Mouse (Mus musculus): Measurements from ENCODE around the gene Clasrp.
"Not testable (repeated sequence)": the region's sequence is repeated elsewhere in the genome, so short reads cannot be mapped to it uniquely, and the experiment has no call there.

Gene Clasrp

GRCm38 (mm10) chr7:19609641-19610332 lies 5.5 kb upstream of the Clasrp start:
- DNase-seq (ENCODE audit: low spot score), result no peak

- no peak for DNase-seq (ENCODE audit: low spot score)
Observed at GRCm38 (mm10) chr7:19607291-19607690, 3.0 kb upstream of the Clasrp start.

GRCm38 (mm10) chr7:19604606-19605214 lies 424 bp upstream of the Clasrp start:
- DNase-seq (ENCODE audit: low spot score), result not testable (repeated sequence)

GRCm38 (mm10) chr7:19603055-19603454 lies 1.2 kb downstream of the Clasrp start:
- DNase-seq (ENCODE audit: low spot score), result no peak

GRCm38 (mm10) chr7:19600562-19600961 lies 3.7 kb downstream of the Clasrp start:
- peak; percentile 6 for DNase-seq (ENCODE audit: low spot score)

GRCm38 (mm10) chr7:19593061-19593730 lies 11.1 kb downstream of the Clasrp start:
- DNase-seq (ENCODE audit: low spot score), result no peak

- DNase-seq (ENCODE audit: low spot score), result peak; percentile 42
Observed at GRCm38 (mm10) chr7:19589917-19590316, 14.4 kb downstream of the Clasrp start.

- DNase-seq (ENCODE audit: low spot score), result no peak
Observed at GRCm38 (mm10) chr7:19589207-19589606, 15.1 kb downstream of the Clasrp start.

- DNase-seq (ENCODE audit: low spot score), result no peak
Observed at GRCm38 (mm10) chr7:19586269-19586668, 18.0 kb downstream of the Clasrp start.

- no peak for DNase-seq (ENCODE audit: low spot score)
Observed at GRCm38 (mm10) chr7:19580634-19581033, 23.7 kb downstream of the Clasrp start.

- DNase-seq (ENCODE audit: low spot score), result no peak
Observed at GRCm38 (mm10) chr7:19579751-19580150, 24.5 kb downstream of the Clasrp start.

- no peak for DNase-seq (ENCODE audit: low spot score)
Observed at GRCm38 (mm10) chr7:19578436-19578835, 25.9 kb downstream of the Clasrp start.

- DNase-seq (ENCODE audit: low spot score), result no peak
Observed at GRCm38 (mm10) chr7:19577877-19578414, 26.3 kb downstream of the Clasrp start.

- no peak for DNase-seq (ENCODE audit: low spot score)
Observed at GRCm38 (mm10) chr7:19577141-19577852, 27.0 kb downstream of the Clasrp start, which contains the start of the genes Zfp296 and Gemin7. Zfp296 (plus strand) TSS chr7:19577287. Gemin7 (minus strand) TSS chr7:19577595.

- DNase-seq (ENCODE audit: low spot score), result no peak
Observed at GRCm38 (mm10) chr7:19575559-19575958, 28.7 kb downstream of the Clasrp start.

GRCm38 (mm10) chr7:19573776-19574140 lies 30.5 kb downstream of the Clasrp start:
- DNase-seq (ENCODE audit: low spot score), result no peak

GRCm38 (mm10) chr7:19572926-19573775 lies 31.1 kb downstream of the Clasrp start:
- DNase-seq (ENCODE audit: low spot score), result peak; percentile 63

GRCm38 (mm10) chr7:19569647-19570046 lies 34.6 kb downstream of the Clasrp start:
- no peak for DNase-seq (ENCODE audit: low spot score)

GRCm38 (mm10) chr7:19567426-19567825 lies 36.9 kb downstream of the Clasrp start:
- DNase-seq (ENCODE audit: low spot score), result no peak

- no peak for DNase-seq (ENCODE audit: low spot score)
Observed at GRCm38 (mm10) chr7:19565803-19566202, 38.5 kb downstream of the Clasrp start.

- no peak for DNase-seq (ENCODE audit: low spot score)
Observed at GRCm38 (mm10) chr7:19564455-19564854, 39.8 kb downstream of the Clasrp start.
